Mouse (Mus musculus): Measurements from ENCODE around the gene Foxo3.

Foxo3 gene

DNA sequence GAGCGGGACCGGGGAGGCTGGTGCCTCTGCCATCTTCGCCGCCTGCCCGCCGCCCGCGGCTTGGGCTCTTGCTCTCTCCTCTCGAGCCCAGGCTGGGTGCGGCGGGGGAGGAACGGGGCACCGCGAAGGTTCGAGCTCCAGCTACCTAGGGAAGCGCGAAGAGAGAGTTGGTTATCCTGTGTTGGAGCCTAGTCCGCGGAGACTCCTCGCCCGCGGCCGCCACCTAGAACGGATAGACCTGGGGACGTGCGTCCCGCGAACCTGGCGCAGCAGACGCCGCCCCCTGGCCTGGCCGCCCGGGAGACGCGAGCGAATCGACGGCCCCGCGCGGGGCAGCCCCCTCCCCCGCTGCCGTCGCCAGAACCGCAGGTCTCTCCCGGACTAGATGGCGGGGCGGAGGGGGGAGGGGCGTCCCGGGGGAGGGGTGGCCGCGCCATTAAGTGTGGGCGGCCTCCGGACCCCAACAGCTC, 1.1 kb downstream of the Foxo3 start:
- peak; percentile 59 for DNase-seq (ENCODE audit: low spot score)

DNA sequence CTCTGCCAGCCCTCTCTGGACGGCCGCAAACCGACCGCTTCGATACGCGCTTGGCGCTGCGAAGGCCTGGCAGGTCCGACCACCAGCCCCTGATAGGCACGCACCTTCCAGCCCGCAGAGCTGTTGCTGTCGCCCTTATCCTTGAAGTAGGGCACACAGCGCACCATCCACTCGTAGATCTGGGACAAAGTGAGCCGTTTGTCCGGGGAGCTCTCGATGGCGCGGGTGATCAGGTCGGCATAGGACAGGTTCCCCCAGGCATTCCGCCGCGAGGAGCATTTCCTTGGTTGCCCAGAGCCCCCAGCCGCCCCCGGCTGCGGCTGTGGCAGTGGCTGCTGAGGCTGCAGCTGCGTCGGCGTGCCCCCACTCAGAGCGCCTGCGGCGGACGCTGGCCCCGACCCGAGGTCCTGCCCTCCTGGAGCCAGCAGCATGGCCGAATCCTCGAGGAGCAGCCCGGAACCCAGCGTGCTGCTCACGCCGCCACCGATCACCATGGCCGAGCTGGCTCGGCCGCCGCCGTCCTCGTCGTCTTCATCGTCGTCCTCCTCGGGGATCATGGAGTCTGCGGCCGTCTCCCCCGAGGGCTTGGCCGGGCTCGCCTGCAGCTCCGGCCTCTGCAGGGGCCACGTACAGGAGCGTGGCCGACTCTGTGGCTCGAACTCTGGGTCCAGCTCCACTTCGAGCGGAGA, 1.7 kb downstream of the Foxo3 start:
- peak; percentile 29 for DNase-seq (ENCODE audit: low spot score)

DNA sequence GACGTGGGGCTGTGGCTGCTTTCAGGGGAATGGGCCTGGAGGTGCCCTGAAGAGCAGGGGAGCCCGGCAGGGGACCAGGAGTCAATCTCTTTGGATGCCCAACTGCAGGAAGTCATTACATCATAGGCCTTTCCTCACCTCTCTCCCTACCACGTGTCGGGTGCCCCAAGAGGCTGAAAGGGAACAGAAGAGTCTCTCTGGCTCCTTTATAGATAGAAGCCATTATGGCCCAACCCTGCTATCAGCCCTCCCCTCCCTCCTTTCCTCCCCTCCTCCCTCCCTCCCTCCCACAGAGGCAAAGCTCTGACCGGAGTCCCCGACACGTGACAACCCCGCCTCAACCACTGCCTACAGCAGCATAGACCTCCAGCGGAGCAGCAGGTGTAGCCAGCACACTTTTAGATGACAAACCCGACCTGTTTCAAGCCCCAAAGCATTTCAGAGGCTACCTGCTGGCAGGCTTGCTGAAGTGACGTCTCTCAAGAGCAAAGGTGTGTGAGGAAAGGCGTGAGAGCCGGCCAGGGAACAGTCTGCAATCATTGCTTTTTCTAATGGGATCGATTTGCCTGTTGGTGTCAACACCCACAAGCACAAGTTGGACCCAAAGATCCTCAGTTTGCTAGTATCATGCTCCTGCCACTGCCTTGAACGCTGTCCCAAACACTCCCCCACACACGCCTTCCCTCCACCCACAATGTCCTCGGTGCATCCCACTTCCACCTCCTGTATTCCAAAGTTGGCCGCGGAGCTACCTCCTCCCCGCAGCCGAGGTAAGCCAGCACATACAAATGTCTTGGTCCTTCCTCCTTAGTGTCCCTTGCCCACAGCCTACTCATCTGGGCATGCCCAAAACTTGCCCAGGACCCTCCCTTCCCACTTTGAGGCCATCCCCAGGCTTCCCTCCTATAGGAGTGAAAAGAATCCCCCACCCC, 2.5 kb downstream of the Foxo3 start:
- peak; percentile 71 for DNase-seq (ENCODE audit: low spot score)

DNA sequence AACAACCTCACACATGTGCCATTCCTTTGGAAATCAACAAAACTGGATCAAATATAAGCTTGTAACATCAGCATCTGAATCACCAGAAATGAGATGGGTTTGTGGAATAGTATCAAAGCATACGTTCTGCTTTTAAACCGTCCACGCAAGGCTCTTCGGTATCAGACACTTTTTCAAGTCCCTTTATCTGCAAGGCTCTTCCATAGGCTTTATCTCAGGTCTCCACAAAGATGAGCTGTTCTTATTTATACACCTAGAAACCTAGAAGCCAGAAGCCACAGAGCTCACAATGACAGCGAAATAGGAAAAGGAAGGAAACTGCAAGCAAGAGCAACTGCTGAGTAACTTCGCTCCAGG, 3.2 kb downstream of the Foxo3 start:
- DNase-seq (ENCODE audit: low spot score) = no peak

DNA sequence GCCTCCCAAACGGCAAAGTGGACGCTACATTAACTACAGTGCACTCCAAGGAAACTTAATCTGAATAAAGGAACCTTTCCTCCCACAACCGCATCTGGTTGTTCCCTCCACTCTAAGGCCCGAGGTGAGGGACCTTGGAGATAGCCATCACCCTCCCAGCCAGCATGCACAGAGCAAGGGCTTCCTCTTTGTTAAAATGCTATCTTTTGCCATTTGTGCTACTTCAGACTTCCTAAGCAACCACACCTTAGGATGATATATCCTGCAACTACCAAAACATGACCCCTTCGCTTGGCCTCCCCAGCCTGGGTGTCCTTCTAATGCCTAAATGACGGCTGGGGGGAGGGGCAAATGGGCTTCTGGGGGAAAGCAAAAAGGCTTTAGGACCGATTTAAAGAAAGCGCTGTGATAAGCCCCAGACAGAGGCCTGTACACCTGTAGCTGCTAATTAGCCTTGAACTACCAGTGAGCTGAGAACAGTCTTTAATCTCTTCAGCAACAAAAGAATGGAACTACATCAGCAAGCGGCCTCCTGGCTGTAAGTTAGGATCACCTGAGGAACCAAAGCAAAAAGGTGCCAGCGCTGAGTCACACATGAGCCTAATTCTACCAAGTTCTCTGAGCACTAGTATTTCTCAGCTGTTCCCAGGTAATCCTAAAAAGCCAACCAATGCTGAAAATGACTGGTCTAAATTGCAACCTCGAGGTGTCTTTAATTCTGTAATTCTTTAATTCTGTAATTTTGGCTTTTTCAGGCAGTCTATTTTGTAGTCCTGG, 4.9 kb downstream of the Foxo3 start:
- DNase-seq (ENCODE audit: low spot score) = no peak

DNA sequence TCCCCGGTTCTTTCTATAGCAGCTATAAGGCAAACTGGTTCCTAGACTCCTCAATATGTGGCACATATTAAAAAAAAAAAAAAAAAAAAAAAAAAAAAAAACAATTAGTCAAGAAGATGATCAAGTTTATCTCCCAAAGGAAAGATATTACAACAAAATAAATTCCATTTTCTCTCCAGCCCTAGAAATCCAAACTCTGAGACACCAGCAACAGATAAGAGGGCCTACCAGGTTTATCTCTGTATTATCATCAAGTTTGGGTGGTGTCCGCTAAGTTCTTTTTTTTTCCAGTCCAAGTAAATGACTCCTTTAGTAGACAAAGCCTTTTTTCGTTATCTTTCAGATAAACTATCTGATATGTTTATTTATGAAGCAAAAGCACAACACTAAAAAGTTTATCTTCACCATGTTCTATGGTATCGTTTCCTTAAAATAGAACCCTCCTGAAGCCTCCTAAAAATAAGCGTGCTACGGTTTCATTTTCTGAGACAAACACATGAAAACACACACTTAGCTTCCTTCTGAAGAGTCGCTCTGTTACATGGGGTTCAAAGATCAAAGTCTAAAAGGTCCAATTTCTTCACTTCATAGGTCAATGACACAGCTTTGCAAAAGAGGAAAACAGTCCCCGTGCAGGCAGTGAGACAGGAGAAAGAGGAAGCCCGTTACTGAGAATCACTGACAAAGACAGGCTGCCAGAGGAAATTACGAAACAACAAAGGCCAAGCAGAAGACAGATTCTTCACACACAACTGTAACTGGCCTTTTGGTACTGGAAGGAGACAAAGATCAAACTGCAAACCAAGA, 6.1 kb downstream of the Foxo3 start:
- DNase-seq (ENCODE audit: low spot score) = no peak

DNA sequence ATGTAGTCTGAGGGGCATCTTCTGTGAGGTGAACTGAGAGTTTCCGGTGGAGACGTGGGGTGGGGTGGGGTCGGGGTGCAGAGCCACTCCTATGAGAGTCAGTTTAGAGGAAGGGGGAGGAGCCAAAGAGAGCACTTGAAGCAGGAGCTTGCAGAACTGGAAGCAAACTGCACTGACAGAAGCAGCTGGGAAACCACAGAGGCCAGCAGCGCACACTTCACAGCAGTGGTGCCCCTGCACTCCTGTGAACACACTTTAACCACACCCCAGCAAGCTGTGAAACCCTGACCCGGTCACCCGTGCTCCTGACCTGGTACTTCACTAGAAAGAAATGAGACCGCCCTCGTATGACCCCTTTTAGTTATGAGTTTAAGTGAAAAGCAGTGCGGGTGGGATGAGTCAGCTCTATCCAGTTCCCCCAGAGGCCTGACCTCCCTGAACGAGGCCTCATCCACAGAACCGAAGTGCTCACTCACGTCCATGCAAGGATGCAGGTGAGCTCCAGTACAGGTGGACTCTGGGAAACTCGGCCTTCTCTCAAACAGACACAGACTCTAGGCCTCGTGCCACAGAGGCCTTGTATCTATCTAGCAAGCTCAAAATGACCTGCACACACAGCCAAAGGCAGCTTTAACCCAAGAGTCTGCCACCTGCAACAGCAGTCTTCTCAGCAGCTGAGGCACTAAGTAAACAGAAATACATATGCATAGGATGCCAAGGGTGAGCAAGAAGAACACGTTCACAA, 7.1 kb downstream of the Foxo3 start:
- peak; percentile 37 for DNase-seq (ENCODE audit: low spot score)

DNA sequence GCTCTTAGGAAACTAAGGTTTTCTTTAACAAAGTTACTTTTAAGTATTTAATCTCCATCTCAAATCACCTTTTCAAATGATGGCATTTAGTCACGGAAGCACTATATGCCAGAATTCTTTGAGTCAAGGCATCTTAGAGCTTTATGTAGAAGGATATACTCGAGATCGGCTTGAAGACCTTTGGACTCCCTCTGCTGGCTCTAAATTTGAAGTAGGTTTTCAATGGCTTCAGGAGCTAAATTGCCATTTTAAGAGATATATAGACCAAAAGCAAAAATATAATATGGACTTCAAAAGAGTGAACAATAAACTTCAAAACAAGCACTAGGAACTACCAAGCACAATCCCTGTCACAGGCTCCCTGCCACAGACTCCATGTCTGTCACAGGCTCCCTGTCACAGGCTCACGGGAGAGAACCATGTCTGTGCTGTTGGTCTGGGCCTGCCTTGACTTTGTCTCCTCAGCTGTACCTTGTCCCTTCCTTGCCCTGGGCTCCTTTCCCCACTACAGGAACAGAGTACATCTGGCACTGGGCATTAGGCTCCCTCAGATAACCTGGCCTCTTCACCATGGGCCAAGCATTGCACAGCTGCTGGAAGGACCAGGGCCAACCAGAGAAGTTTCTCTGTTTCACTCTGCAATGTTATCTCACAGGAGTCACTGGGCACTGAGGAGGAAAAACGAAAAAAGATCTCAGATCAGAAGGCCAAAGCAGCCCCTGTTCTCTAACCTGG, 8.6 kb downstream of the Foxo3 start:
- no peak for DNase-seq (ENCODE audit: low spot score)

DNA sequence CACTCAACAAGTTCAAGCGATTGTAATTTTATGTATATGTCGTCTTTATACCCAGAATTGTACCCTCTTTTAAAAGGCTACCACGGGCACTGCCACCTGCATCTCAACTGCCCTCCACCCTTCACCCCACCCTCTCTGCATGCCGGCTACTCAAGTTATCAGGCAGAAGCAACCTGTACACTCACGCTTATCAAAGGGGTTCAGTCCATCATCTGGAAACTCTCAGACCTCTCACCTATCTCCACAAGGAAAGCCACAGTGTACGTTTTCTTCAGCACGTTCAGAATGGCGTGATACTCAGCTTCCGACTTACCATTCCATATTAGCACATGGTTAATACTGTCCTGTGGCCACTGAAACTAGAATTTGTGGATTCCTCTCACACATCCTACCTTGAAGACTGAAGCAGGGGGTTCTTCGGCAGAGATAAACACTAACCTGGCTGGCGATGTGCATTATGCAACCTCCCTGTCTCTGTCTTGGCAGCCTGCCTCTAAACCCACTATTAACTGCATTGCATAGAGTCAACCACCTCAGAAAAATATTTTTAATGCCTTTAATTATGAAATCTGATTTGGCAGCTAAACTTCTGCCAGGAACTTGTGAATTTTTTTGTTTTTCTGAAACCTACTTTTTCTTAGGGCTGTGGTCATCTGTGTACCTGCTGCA, 11.4 kb downstream of the Foxo3 start:
- DNase-seq (ENCODE audit: low spot score) = peak; percentile 64

DNA sequence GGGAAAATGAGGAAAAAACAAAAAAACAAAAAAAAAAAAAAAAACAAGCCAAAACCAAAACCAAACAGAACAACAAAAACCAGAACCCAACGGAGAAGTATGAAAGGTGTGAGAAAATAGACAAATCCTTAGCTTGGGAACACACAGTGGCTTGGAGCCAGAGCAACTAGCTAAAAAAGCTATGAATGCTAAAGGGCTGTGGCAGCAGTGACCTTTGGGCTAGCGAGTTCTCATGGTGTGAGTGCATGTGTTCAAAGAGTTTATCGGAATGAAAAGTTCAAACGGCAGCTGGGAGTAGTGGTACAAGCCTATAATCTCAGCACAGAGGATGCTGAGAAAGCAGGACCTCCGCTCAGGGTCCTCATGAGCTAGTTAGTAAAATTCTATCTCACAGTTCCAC, 12.4 kb downstream of the Foxo3 start:
- DNase-seq (ENCODE audit: low spot score) = no peak

DNA sequence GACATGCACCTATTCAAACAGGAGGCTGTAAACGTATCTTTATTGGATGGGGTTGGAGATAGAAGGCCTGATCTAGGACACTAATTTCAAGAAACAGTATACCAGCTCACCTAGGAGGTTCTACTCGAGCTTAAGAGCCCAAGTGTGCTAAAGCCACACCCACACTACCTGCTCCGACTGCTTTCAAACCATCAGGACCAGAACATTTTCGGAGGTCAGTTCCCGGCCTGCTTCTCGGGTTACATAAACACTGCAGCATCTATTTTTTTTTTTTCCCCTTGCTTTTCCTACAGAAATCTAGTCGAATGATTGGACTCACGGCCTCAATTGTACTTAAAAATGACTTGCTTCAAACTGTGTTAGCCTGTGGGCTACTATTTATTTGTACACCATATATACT, 12.9 kb downstream of the Foxo3 start:
- DNase-seq (ENCODE audit: low spot score) = no peak

DNA sequence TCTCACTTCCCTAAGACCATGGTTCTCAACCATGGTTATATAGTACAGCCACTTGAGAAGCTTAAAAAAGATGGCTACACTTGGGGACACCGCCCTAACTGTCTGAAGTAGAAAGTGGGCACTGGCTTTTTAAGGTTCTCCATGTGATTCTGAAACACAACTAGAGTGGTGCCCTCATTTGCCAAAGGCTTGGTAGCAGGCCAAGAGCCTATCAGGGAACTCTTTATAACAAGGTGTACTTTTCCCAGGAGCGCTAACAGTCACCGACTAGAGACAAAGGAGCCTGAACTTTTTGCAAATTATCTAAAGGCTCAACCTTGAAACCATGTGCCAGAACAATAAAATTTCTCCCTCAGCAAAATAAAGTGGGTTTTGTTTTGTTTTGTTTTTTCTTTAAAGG, 14.5 kb downstream of the Foxo3 start:
- no peak for DNase-seq (ENCODE audit: low spot score)

DNA sequence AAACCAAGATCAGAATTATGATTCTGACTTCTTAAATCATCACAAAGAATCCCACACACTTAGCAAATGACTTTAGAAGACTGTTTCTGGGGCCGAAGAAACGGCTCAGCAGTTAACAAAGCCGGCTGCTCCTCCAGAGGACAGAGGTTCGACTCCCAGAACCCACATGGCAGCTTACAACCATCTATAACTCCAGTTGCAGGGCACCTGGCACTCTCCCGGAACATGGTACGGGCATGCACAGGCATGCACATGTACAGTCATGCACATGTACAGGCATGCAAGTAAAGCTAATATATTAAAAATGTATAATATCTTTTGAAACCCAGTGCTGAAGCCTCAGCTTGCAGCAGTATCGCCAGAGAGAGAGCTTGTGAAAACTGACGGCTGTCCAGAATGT, 15.5 kb downstream of the Foxo3 start:
- DNase-seq (ENCODE audit: low spot score) = no peak

DNA sequence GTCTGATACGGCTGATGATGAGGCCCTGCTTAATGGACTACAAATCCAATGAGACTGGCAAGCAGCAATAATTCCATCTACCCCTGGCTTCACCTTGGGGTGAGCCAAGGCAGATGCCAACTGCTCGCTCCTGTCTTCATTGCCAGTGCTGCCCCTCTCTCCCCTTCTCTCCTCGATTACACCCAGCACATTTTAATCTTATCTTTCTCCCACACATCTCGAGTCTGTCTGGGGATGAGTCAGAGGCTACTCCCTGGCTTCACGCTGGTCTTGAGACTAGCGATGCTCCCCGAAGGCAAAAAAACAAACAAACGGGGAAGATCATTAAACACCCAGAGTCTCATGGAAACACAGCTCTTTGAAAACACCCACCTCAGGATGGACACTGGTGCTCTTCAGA, 16.0 kb downstream of the Foxo3 start:
- peak; percentile 36 for DNase-seq (ENCODE audit: low spot score)

DNA sequence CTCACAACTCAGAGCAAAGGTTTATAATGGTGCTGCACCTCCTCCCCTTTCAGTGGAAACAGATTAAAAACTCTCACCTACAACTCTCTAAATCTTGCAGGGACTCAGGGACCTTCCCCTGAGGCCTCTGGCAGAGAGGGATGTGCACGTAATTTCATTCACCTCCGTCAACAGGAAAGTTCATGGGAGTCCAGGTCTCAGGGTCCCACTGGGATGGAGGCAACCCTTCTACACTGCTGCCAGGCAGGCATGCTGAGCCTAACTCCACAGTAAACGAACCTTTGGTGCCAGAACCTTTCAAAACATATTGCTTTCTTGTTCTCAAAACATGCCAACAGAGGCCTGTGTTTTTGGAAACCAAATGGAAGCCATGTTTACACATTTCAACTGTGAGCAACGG, 17.0 kb downstream of the Foxo3 start:
- no peak for DNase-seq (ENCODE audit: low spot score)

DNA sequence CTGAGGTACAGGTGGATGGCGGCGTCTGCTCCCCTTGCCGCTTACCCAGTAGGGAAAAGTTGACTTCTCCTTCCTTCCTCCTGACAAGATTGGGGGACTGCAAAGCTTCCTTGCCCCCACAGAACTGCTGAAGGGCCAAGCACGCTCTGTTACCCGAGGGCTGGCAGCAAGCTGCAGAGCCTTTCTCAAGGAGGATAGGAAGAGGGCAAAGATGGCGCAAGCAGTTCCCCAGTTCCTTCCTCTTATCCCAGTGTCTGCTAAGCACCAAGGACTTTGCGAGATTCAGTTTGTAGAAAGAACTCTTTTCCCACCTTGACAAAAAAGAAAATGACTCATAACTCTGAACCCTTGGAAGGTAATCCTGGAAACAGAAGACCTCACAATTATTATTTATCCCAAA, 18.6 kb downstream of the Foxo3 start:
- no peak for DNase-seq (ENCODE audit: low spot score)

DNA sequence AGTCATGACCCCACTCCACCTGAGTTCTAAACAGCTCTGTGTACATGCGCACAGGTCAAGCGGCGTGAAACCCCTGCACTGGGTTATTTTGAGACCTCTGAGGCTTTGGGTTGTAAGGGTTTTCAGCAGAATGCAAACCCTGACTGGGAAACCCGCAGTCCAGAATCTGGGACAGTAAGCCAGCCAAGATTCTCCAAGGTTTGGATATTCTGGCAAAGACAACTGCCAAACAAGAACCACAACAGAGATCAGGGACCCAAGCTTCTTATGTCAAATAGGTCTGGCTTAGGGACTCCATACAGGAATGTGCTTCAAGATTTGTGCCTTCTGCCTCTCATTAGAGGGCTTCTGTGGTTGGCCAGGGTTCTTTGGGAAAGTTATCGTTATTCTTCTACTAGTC, 21.8 kb downstream of the Foxo3 start:
- DNase-seq (ENCODE audit: low spot score) = no peak

DNA sequence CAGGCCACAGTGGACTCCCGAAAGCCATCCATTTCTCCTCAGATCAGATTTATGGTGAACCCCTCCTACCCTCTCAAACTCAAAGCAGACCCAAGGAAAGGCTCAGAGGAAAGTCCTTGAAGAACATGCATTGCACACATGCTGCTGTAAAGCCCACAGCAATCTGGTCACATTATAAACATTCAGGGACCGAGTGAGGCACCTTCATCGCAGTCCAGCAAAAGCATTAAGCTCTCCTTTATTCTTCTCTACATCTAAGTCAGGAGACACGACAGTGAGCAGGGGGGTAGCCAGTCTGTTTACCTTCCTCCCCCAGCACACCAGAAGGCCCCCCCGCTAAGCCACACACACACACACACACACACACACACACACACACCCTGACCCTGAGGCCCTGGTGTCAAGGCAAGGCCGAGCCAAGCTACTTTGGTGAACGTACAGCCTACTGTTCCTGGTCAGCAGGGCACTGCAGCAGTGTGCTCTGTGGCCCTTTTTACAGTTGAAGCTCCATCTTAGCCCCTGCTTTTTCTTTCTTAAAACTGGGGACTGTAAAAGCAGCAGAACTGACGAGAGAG, 24.7 kb downstream of the Foxo3 start:
- DNase-seq (ENCODE audit: low spot score) = no peak

DNA sequence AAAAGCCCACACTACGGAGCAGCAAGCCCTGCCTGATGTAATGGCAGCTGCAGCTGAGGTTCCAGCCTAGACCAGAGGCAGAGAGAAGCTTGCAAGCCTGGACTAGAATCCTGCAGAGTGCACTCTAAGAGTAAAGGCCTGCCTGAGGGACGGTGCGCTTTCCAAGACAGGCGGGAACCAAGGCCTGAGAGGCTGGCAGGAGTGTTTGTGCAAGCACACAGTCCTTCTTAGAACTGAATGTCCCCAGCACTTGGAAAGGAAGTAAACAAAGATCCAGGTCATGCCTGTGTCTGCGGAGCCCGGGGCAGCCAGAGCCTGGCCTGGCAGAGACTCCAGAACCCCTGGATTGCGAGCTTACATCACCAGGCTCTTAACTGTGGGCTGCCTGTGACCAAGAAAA, 25.4 kb downstream of the Foxo3 start:
- no peak for DNase-seq (ENCODE audit: low spot score)

DNA sequence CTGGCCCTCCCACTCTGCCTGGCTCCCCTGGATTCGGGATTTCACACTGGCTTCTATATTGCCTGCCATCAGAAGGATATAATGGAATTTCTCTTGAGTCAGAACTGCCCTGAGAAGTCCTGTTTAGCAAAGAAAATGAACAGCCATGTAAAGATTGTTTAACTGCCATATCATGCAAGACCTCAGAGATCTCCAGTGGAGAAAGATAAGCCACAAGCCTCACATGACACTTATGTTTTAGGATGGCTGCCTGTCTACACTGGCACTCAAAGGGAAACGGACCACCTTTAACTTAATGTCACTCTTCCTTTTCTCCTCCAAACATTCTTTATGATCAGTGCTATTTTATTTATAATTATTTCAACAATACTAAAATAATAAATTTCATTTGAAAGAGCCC, 26.6 kb downstream of the Foxo3 start:
- DNase-seq (ENCODE audit: low spot score) = no peak

Data from spleen, adult 12 weeks (tissue).